Comparison of ENCODE assay signal across 9 mouse cellular contexts in the genomic region with DNA sequence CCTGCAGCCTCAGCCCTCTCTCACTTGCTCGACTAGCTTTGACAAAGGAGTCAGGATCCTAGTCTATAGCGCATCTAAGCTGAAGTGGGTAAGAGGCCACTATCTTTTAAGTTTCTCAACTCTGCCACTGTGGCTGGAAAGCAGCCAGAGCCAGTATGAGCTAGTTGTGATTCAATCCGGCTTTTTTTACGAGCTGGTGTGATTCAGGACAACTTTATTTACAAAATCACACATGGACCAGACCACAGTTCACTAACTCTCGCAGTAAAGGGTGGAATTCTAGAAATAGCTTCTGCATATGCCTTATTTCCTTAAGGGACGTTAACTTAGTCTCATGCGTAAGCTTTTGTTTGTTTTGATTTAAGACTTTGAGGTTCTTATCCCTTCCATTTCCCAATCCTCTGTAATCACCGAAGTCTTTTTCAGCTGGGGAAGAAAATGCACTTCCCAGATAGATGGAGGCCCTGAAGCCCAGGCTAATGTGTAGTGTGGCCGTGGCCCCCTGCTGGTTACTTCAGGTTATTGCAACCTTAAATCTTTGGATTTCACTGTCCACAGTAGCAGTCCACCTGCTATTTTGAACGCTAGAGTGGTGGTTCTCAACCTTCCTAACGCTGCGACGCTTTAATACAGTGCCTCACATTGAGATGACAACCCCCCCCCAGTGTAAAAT. TPM values are rescaled to one million over a fixed set of nuclear protein-coding genes. Genes with fewer than 3 reads are reported as not detected.
A peak's percentile ranks its signal among the peaks of the same experiment; 100 is the strongest.
DNase-seq lines count a peak whose midpoint lies in the region; ATAC-seq and TF ChIP-seq lines count a peak whose summit lies in the region.
"Had no signal": no experiment of that assay in that cellular context is flagged by ENCODE, and none has a peak within 500 bp of the region (broad histone marks: within the 10 kb centered on the region; RNA-seq: fewer than 3 reads in every experiment).

No protein-coding gene starts in this region.

- WGBS in kidney, embryonic 15.5 days = 40% methylated on average over 13 of the region's 13 CpGs
- 56% methylated on average over 13 of the region's 13 CpGs for WGBS in forebrain, embryonic 11.5 days
- WGBS in hindbrain, embryonic 16.5 days = 51% methylated on average over 13 of the region's 13 CpGs
- WGBS in midbrain, embryonic 11.5 days = 57% methylated on average over 13 of the region's 13 CpGs
- 36% methylated on average over 13 of the region's 13 CpGs for WGBS in small intestine, adult 2 months

- no peak for ATAC-seq in kidney, embryonic 15.5 days (replicated peaks; ENCODE audit: low FRiP score)
- ATAC-seq in forebrain, embryonic 11.5 days (replicated peaks; ENCODE audit: low FRiP score) = peak; percentile 63
- ATAC-seq in hindbrain, embryonic 16.5 days = peak; percentile 74
- ATAC-seq in midbrain, embryonic 11.5 days (ENCODE audit: low FRiP score) = peak; percentile 56

- H3K4me1 ChIP-seq in kidney, embryonic 15.5 days = peaks cover 9% of the 10 kb centered on the region
- H3K4me1 ChIP-seq in forebrain, embryonic 11.5 days (replicated peaks; ENCODE audit: control insufficient read depth, insufficient read depth, low read length) = no peaks in the 10 kb centered on the region
- H3K4me1 ChIP-seq in hindbrain, embryonic 16.5 days (ENCODE audit: control insufficient read depth, insufficient read depth, low read depth, low read length) = peaks cover 7% of the 10 kb centered on the region
- peaks cover 3% of the 10 kb centered on the region; the same call in 1 of the 2 replicates for H3K4me1 ChIP-seq in midbrain, embryonic 11.5 days (ENCODE audit: control insufficient read depth, insufficient read depth, low read length)
- H3K4me1 ChIP-seq in small intestine, adult 2 months (ENCODE audit: control insufficient read depth, insufficient read depth, insufficient read length, low read length) = peaks cover 4% of the 10 kb centered on the region

- no peak overlapping the region for H3K27ac ChIP-seq in kidney, embryonic 15.5 days
- no peak overlapping the region for H3K27ac ChIP-seq in forebrain, embryonic 11.5 days (ENCODE audit: low read depth, low read length)
- H3K27ac ChIP-seq in hindbrain, embryonic 16.5 days (ENCODE audit: low read depth, low read length) = no peak overlapping the region
- no peak overlapping the region for H3K27ac ChIP-seq in midbrain, embryonic 11.5 days (ENCODE audit: low read depth, low read length)
- no peak overlapping the region for H3K27ac ChIP-seq in small intestine, adult 2 months (ENCODE audit: insufficient read depth, low read depth, low read length)
- H3K27ac ChIP-seq: macrophage had no signal

- intact Hi-C loops in left cerebral cortex, postnatal 14 days (cut with DNase I) = loop anchor here (2.0 to 5.0 kb wide), 2 partner anchors 72 to 114 kb away; a partner anchor contains a TSS

- no peak overlapping the region for H3K4me2 ChIP-seq in kidney, embryonic 15.5 days
- H3K4me2 ChIP-seq in forebrain, embryonic 11.5 days (ENCODE audit: low read depth, low read length, severe bottlenecking) = no peak overlapping the region
- no peak overlapping the region for H3K4me2 ChIP-seq in hindbrain, embryonic 16.5 days (ENCODE audit: low read length)
- no peak overlapping the region for H3K4me2 ChIP-seq in midbrain, embryonic 11.5 days

- no peaks in the 10 kb centered on the region for H3K27me3 ChIP-seq in kidney, embryonic 15.5 days
- H3K27me3 ChIP-seq in forebrain, embryonic 11.5 days (ENCODE audit: control insufficient read depth, insufficient read depth, low read length) = no peaks in the 10 kb centered on the region
- no peaks in the 10 kb centered on the region for H3K27me3 ChIP-seq in hindbrain, embryonic 16.5 days (replicated peaks; ENCODE audit: control insufficient read depth, insufficient read depth, low read length)
- H3K27me3 ChIP-seq in midbrain, embryonic 11.5 days (ENCODE audit: control insufficient read depth, insufficient read depth, low read length) = no peaks in the 10 kb centered on the region
- 0 out of 2 replicates have a peak, but pooled peaks cover 4% of the 10 kb centered on the region for H3K27me3 ChIP-seq in small intestine, adult 2 months (ENCODE audit: control insufficient read depth, insufficient read depth, low read length)

- TF ChIP-seq POLR2A in brain, embryonic 14.5 days (IDR thresholded peaks at IDR 0.05; ENCODE audit: borderline replicate concordance, extremely low read depth, insufficient read depth, insufficient read length, poor library complexity, severe bottlenecking) = no peak
- no peak for TF ChIP-seq POLR2A in small intestine, adult 2 months (IDR thresholded peaks at IDR 0.05; ENCODE audit: low read depth, low read length)

- peak; percentile 81; the same call in 1 of the 2 replicates for TF ChIP-seq CTCF in brain, embryonic 14.5 days (IDR thresholded peaks at IDR 0.05; ENCODE audit: borderline replicate concordance, extremely low read depth, insufficient read depth, insufficient read length)
- TF ChIP-seq CTCF in small intestine, adult 2 months (IDR thresholded peaks at IDR 0.05; ENCODE audit: extremely low read depth, insufficient read length, insufficient replicate concordance, low read depth, low read length) = peak; percentile 76; the same call in 1 of the 2 replicates

- H3K36me3 ChIP-seq in kidney, embryonic 15.5 days = peaks cover 14% of the 10 kb centered on the region; the same call in 1 of the 2 replicates
- no peaks in the 10 kb centered on the region; the same call in 1 of the 2 replicates for H3K36me3 ChIP-seq in forebrain, embryonic 11.5 days (ENCODE audit: control insufficient read depth, insufficient read depth, low read length)
- H3K36me3 ChIP-seq in hindbrain, embryonic 16.5 days (ENCODE audit: control insufficient read depth, insufficient read depth, low read length) = no peaks in the 10 kb centered on the region
- H3K36me3 ChIP-seq in midbrain, embryonic 11.5 days (ENCODE audit: control insufficient read depth, insufficient read depth, low read length) = peaks cover 2% of the 10 kb centered on the region; the same call in 1 of the 2 replicates
- no peaks in the 10 kb centered on the region for H3K36me3 ChIP-seq in small intestine, adult 2 months (ENCODE audit: control insufficient read depth, insufficient read depth, low read length)

- H3K9me3 ChIP-seq in kidney, embryonic 15.5 days (replicated peaks) = no peaks in the 10 kb centered on the region
- no peaks in the 10 kb centered on the region for H3K9me3 ChIP-seq in forebrain, embryonic 11.5 days (ENCODE audit: control insufficient read depth, low read length)
- H3K9me3 ChIP-seq in hindbrain, embryonic 16.5 days (ENCODE audit: control insufficient read depth, low read length) = no peaks in the 10 kb centered on the region
- H3K9me3 ChIP-seq in midbrain, embryonic 11.5 days (ENCODE audit: control insufficient read depth, low read length) = no peaks in the 10 kb centered on the region

- H3K9ac ChIP-seq in kidney, embryonic 15.5 days = no peak overlapping the region
- no peak overlapping the region for H3K9ac ChIP-seq in forebrain, embryonic 11.5 days (ENCODE audit: low read length)
- H3K9ac ChIP-seq in hindbrain, embryonic 16.5 days (ENCODE audit: low read depth, low read length) = no peak overlapping the region
- H3K9ac ChIP-seq in midbrain, embryonic 11.5 days (ENCODE audit: low read length) = no peak overlapping the region

- H3K4me3 ChIP-seq in kidney, embryonic 15.5 days (replicated peaks) = no peak overlapping the region
- no peak overlapping the region for H3K4me3 ChIP-seq in forebrain, embryonic 11.5 days (ENCODE audit: low read depth, low read length)
- H3K4me3 ChIP-seq in hindbrain, embryonic 16.5 days (ENCODE audit: low read length) = no peak overlapping the region
- H3K4me3 ChIP-seq in midbrain, embryonic 11.5 days (ENCODE audit: low read depth, low read length) = no peak overlapping the region
- H3K4me3 ChIP-seq in small intestine, adult 2 months (ENCODE audit: low read depth, low read length) = no peak overlapping the region

- peak; percentile 14 for DNase-seq in kidney, adult 11 months
- peak; percentile 79 for DNase-seq in brain, embryonic 14.5 days (ENCODE audit: low read depth)
- no peak for DNase-seq in forebrain, embryonic 11.5 days (ENCODE audit: low spot score)
- peak; percentile 69 to 74 for DNase-seq in left cerebral cortex, postnatal 14 days (ENCODE audit: low spot score in 2 of 2)
- peak; percentile 94 for DNase-seq in midbrain, embryonic 11.5 days (ENCODE audit: low spot score, missing footprints)

RNA-seq across cellular contexts. Expression of a gene that starts 5.0 kb away (rescaled TPM):
- 9.3 and 11.5 TPM in 2 replicates for polyA plus RNA-seq in kidney, embryonic 15.5 days (2015; fragmentation: Nextera tagmentation; extraction: Ambion mirVana)
- 2.7 and 3.1 TPM in 2 replicates for polyA plus RNA-seq in brain, embryonic 14.5 days (2012; rRNA removed)
- 28.5 and 30.4 TPM in 2 replicates for polyA plus RNA-seq in forebrain, embryonic 11.5 days (2014; fragmentation: Nextera tagmentation; extraction: Ambion mirVana)
- polyA plus RNA-seq in hindbrain, embryonic 16.5 days (2015; fragmentation: Nextera tagmentation; extraction: Ambion mirVana) = 3.7 and 4.4 TPM in 2 replicates
- total RNA-seq in left cerebral cortex, postnatal 14 days (2021) = 1 to 10 TPM; 4.5 to 4.6 TPM
- polyA plus RNA-seq in midbrain, embryonic 11.5 days (2014; fragmentation: Nextera tagmentation; extraction: Ambion mirVana) = 19.9 and 23.2 TPM in 2 replicates
- 0.06 TPM in 1 of 2 replicates, not detected in the other for polyA plus RNA-seq in small intestine, adult 2 months (2012; rRNA removed)
